Mouse (Mus musculus): ENCODE results near the gene Rusc2. TPM values are rescaled to one million over a fixed set of nuclear protein-coding genes. Genes with fewer than 3 reads are reported as not detected.

The Rusc2 gene
- 59.6 and 67.4 TPM in 2 replicates for polyA plus RNA-seq (2012; rRNA removed)

DNA sequence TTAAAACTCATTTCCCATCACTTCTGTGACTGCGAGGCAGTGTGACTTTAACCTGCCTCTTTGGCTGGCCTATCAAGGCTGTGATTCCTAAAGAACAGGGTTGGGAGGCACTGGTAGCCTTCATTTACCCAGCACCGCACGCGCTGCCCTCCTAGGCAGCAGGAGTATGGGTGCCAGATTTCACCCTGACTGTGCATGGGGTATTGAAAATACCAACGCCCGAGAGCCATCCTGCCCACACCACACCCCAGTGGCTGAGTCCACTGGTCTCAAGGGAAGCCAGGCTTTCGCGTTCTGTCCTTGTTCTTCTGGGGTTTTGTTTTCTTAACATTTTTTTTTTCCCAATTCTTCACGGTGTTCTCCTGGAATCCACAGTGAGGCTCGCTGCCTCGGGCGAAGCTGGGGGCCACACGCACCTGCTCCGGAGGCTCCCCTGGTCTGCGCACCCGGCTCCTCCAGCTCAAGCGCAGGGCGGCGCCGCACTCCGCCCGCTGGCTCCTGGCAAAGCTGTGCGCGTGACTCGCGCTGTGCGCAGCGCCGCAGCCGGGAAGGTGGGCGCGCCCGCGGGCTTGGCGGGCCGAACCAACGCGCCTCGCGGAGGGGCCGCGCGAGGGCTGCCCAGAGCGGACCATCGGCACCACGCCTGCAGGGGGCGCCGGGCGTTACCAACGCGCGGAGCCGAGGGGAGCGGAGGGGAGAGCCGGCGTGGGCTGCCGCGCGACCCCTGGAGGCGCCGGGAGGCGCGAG is at the start of gene Rusc2:
Rusc2 (plus strand) TSS at position 572 of the 747 bp plus-strand sequence.

DNA sequence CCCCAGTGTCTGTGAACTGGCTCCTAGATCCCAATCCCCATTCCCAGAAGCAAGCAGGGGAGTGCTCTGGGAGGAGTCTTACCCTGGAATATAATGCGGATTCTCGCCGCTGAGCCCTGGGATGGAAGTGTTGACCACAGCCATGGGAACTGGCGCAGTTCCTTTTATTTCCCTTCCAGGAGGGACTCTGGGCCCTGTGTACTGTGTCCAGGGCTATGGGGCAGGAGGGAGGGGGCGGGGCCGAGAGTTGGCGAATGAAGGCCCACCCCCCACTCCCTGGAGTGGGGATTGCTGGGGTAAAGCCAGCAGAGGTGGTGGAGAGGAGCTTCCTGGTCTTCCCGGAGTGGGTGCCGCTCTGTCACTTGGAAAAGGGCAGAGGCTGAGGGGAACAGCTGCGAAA is 47.2 kb downstream of the Rusc2 start, which contains the start of gene Fam166b:
Fam166b (minus strand) TSS at position 189 of the 400 bp plus-strand sequence.

DNA sequence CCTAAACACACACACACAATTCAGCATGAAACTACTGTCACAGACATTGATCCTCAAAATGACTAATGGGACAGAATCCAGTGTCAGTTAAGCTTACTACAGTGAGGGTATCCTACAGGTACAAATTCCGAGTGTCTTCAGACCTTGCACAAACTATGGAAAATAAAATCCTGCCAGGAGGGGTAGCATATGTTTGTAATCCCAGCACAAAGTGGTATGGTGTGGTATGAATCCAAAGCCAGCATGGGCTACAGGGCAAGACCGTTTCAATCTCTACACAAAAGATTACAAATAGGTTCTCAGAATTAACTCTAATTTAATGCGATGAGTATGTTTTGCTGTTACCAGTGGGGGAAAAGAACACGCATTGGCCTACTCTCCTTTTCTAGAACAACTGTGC is 59.9 kb downstream of the Rusc2 start, which contains the start of gene Tesk1:
Tesk1 (plus strand) TSS at position 301 of the 400 bp plus-strand sequence.

DNA sequence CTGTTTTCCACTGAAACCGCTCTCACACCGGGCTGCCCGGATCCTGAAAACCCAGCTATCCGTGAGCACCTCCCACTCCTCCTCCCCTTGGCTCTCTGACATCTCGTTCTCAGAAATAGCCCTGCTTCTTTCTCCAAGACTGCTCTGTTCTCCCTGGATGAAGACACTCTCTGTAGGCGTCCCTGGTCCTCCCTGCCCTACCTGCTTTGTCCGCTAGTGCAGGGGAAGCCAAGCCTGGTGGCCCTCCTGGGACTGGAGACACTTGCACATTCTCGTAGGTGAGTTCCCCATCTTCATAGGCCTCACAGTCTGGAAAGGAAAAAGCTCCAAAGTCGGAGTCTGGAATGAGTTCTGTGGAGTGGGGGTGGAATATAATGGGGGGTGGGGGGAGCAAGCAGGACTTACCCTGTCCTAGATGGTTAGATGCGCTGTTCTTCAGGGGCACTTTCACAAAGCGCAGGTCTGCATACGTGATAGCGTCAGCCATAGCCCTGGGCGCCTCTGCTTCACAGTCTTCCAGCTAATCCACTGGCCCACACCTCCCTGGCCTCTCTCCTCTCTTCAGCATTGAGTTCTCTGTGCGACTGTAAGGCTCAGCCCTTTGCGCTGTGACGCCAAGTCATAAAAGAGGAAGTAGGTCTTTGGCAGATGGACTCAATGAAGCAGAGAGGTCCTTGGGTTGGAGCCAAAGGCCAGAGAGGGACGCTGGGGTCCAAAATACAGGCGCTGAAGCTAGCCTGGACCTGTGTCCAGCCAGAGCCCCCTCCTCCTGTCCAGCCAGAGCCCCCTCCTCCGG is 72.5 kb downstream of the Rusc2 start, which contains the start of gene Cd72:
Cd72 (minus strand) TSS at position 588 of the 796 bp plus-strand sequence.

Other genes with a start within 250 kb of the Rusc2 start
- 1.2 TPM in 2 replicates for gene Atp8b5, start 114.8 kb upstream of the Rusc2 start, polyA plus RNA-seq (2012; rRNA removed)
- gene Fam166b, start 47.2 kb downstream of the Rusc2 start, polyA plus RNA-seq (2012; rRNA removed), result 0.92 and 1.1 TPM in 2 replicates
- gene Tesk1, start 60.0 kb downstream of the Rusc2 start, polyA plus RNA-seq (2012; rRNA removed), result 75.3 and 75.5 TPM in 2 replicates
- 0.20 and 0.59 TPM in 2 replicates for gene Cd72, start 72.6 kb downstream of the Rusc2 start, polyA plus RNA-seq (2012; rRNA removed)
- not detected in 2 replicates for gene Sit1, start 101.8 kb downstream of the Rusc2 start, polyA plus RNA-seq (2012; rRNA removed)
- 76.4 and 104 TPM in 2 replicates for gene Ccdc107, start 110.9 kb downstream of the Rusc2 start, polyA plus RNA-seq (2012; rRNA removed)
- gene Arhgef39, start 117.7 kb downstream of the Rusc2 start, polyA plus RNA-seq (2012; rRNA removed), result 33.3 and 39.5 TPM in 2 replicates
- 0.50 and 0.79 TPM in 2 replicates for gene Car9, start 125.0 kb downstream of the Rusc2 start, polyA plus RNA-seq (2012; rRNA removed)
- gene Tpm2, start 141.8 kb downstream of the Rusc2 start, polyA plus RNA-seq (2012; rRNA removed), result 15.7 and 78.5 TPM in 2 replicates
- 52.6 and 54.6 TPM in 2 replicates for gene Creb3, start 180.4 kb downstream of the Rusc2 start, polyA plus RNA-seq (2012; rRNA removed)
- gene Tln1, start 180.7 kb downstream of the Rusc2 start, polyA plus RNA-seq (2012; rRNA removed), result 54.6 and 60.2 TPM in 2 replicates
- 55.7 and 57.0 TPM in 2 replicates for gene Rgp1, start 196.7 kb downstream of the Rusc2 start, polyA plus RNA-seq (2012; rRNA removed)
- gene Gba2, start 196.9 kb downstream of the Rusc2 start, polyA plus RNA-seq (2012; rRNA removed), result 82.9 and 90.4 TPM in 2 replicates
- not detected in 2 replicates for gene Msmp, start 202.5 kb downstream of the Rusc2 start, polyA plus RNA-seq (2012; rRNA removed)
- 69.8 and 78.3 TPM in 2 replicates for gene Npr2, start 250.0 kb downstream of the Rusc2 start, polyA plus RNA-seq (2012; rRNA removed)